ENCODE assay signal across 1 mouse cellular context in the genomic region with DNA sequence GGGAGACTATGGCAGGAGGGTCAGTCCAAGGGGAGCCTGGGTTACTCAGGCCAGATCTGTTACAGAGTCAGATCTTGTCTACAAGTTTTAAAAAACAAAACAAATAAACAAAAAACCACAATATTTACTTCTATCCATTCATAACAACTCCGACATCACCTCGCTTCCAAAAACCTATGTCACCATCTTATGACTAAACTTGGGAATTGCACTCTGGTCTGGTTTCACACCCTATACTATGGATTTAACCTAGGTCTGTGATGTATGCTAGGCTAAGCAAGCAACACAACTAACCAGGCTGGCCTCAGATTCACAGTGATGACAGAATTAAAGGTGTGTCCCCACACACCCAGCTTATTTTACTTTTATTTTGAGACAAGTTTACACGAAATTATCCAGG.
TF ChIP-seq lines count a peak whose summit lies in the region.

No protein-coding gene starts in this region.

TF ChIP-seq in MEL, 35 proteins besides CTCF, POLR2A, EP300 and RAD21 (continued from another document):
- TF ChIP-seq ZC3H11A (IDR thresholded peaks at IDR 0.05; ENCODE audit: low read depth, low read length) (peak; percentile 30), CHD1 (IDR thresholded peaks at IDR 0.05; ENCODE audit: low read depth, low read length) (no peak), SMC3 (IDR thresholded peaks at IDR 0.05; ENCODE audit: low read depth, low read length) (peak; percentile 35; the same call in 1 of the 2 replicates), NRF1 (IDR thresholded peaks at IDR 0.05; ENCODE audit: insufficient read depth, low read depth, low read length, poor library complexity, severe bottlenecking) (no peak)
TF ChIP-seq in MEL: peak in this region for 2.
